Mouse (Mus musculus) sigmoid colon, adult 10 weeks (tissue): ENCODE data around the gene Cep126. TPM values are rescaled to one million over a fixed set of nuclear protein-coding genes. Genes with fewer than 3 reads are reported as not detected.

ENCODE experiments used
- polyA plus RNA-seq: library from polyadenylated mRNA; stranded (reverse); fragments of 350-450 nt; fragmentation: Illumina TruSeq; extraction: RNeasy Lipid Tissue Mini Kit (QIAGEN cat#74804); gene quantifications from one replicate; pipeline ENCODE4 v1.2.3, GENCODE M21; 2014; ENCODE audit warnings: low read depth, low replicate concordance

Gene Cep126
- 9.7 TPM for polyA plus RNA-seq

DNA sequence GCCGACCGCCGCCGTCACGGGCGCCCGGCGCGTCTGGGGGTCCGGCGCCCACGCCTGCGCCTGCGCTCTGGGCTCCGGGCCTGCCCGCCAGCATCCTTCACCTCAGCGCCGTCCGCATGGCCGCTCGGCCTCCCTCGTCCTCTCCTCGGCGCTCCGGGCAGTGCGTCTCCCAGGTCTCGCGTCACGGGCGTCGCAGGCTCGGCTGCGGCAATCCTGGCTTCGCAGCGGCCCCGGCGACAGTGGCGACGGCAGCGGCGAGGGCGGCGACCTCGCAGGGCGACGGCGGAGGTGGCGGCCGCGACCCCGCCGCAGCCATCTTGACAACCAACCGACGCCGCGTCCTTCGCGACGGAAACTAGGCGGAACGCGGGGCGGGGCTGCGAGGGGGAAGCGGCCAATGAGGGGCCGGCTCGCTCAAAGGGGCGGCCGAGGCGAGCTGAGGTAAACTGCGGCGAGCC, at the start of gene Cep126:
Gene Cep126 (minus strand): TSS at position 178 of the 458 bp plus-strand sequence.

DNA sequence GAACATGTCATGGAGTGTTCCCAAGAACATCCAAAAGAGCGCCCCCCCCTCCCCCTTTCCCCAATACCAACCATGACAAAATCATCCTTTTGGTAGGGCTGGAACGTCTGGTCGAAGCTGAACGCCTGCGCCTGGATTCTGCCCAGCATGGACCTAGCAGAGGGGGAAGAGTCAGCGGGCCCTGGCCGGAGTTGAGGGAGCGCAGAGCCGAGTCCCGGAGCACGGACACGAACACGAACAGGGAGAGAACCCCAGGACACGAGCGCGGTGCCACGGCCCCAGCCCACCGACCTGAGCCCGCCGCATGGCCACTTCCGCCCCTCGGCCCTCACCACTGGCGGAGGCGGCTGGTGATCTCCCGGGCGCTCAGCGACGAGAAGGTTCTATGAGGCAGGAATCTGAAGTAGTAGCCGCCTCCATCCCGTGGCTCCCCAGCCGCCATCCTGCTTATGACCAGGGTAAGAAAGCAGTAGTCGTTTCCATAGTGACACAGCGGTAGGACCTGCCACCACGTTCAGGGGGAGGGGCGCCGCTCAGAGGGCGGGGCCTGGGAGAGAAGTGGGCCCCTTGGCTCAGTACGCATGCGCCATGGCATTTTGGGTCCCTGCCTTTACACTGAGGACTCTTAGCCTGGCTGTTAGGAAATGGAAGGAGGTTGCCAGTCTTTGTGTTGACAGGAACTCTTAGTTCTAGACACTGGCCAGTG, 91.6 kb downstream of the Cep126 start, which contains the start of gene Cfap300:
Gene Cfap300 (minus strand): TSS at position 486 of the 706 bp plus-strand sequence.

Other genes with a start within 250 kb of the Cep126 start
- 70.3 TPM for gene Yap1, start 129.7 kb downstream of the Cep126 start, polyA plus RNA-seq
- gene Cfap300, start 91.5 kb downstream of the Cep126 start, polyA plus RNA-seq, result 6.8 TPM